Mouse (Mus musculus): ENCODE results near the gene Tenm2. TPM values are rescaled to one million over a fixed set of nuclear protein-coding genes. Genes with fewer than 3 reads are reported as not detected.

Tenm2 gene
- total and polyA plus RNA-seq, 3 experiments, result not detected

DNA sequence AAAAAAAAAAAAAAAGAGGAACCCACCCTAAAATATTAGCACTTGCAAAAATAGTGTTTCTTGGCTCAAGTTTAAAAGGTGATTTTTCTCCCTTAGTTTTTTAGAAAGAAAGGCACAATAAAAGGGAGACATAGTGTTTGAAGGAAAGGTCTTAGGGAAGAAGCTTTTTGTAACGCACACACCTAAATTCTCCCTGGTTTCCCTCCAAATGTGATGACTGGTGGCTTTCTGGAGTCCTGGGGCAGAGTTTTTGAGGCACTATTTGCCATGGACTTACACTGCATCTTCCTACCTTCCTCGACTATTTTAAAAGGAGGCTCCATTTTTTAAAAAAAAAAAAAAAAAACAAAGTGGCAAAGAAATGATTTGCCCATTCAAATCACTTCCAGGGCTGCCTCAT is 557.2 kb downstream of the Tenm2 start:
- Histone ChIP-seq H3K4me1 (ENCODE audit: control insufficient read depth in 1 of 2, insufficient read depth in 2 of 2, low read length in 2 of 2) (no peaks in the 10 kb centered on the region), H3K9me3 (replicated peaks; ENCODE audit: insufficient read depth, low read length) (no peaks in the 10 kb centered on the region), H3K9ac (ENCODE audit: control insufficient read depth, low read depth, low read length, poor library complexity, severe bottlenecking) (no peak overlapping the region), H3K27me3 (ENCODE audit: control insufficient read depth in 1 of 2, insufficient read depth in 2 of 2, low read length in 2 of 2) (no peaks in the 10 kb centered on the region), H3K4me3 (ENCODE audit: control insufficient read depth in 1 of 2, insufficient read depth in 1 of 2, low read depth in 2 of 2, low read length in 2 of 2) (no peak overlapping the region), H3K27ac (ENCODE audit: control insufficient read depth, low read depth, low read length) (no peak overlapping the region), H3K79me2 (ENCODE audit: control insufficient read depth, insufficient read depth, low read length, poor library complexity) (no peaks in the 10 kb centered on the region), H3K36me3 (ENCODE audit: control insufficient read depth in 1 of 2, insufficient read depth in 2 of 2, low read length in 2 of 2) (no peaks in the 10 kb centered on the region)
- no peak for DNase-seq (ENCODE audit: low read depth, low spot score)
- TF ChIP-seq POLR2AphosphoS5 (IDR thresholded peaks at IDR 0.05; ENCODE audit: borderline replicate concordance, low read depth, low read length) (no peak), UBTF (IDR thresholded peaks at IDR 0.05; ENCODE audit: borderline replicate concordance, insufficient read depth, low read depth, low read length) (no peak), USF2 (IDR thresholded peaks at IDR 0.05; ENCODE audit: borderline replicate concordance in 1 of 2, insufficient read depth in 1 of 2, low read depth in 1 of 2, low read length in 2 of 2) (no peak), KAT2A (conservative IDR thresholded peaks at IDR 0.05; ENCODE audit: low read depth, low read length) (no peak), POLR2A (IDR thresholded peaks at IDR 0.05; ENCODE audit: control insufficient read depth in 1 of 2, insufficient read depth in 1 of 2, low read depth in 1 of 2, low read length in 2 of 2, poor library complexity in 1 of 2) (no peak), MYC (IDR thresholded peaks at IDR 0.05; ENCODE audit: low read depth, low read length) (no peak), MAX (IDR thresholded peaks at IDR 0.05; ENCODE audit: low read length) (no peak)

DNA sequence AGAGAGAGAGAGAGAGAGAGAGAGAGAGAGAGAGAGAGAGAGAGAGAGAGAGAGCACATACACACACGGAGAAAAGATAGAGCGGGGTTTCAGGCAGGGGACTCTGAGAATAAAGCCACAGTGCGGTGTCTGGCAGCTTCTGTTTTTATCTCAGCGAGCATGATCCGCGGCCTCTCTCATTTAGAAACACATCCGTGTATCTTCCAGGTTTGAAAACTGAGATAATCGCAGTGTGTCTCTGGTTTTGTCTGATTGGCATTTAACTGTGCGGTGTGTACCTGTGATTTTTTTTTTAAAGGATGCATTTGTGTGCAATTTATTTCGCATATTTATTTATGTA is 557.7 kb downstream of the Tenm2 start:
- H3K9ac ChIP-seq (ENCODE audit: control insufficient read depth, low read depth, low read length, poor library complexity, severe bottlenecking), result no peak overlapping the region
- H3K4me3 ChIP-seq (ENCODE audit: control insufficient read depth in 1 of 2, insufficient read depth in 1 of 2, low read depth in 2 of 2, low read length in 2 of 2), result no peak overlapping the region
- no peaks in the 10 kb centered on the region for H3K4me1 ChIP-seq (ENCODE audit: control insufficient read depth in 1 of 2, insufficient read depth in 2 of 2, low read length in 2 of 2)
- no peak overlapping the region for H3K27ac ChIP-seq (ENCODE audit: control insufficient read depth, low read depth, low read length)
- H3K79me2 ChIP-seq (ENCODE audit: control insufficient read depth, insufficient read depth, low read length, poor library complexity), result no peaks in the 10 kb centered on the region
- TF ChIP-seq POLR2A (IDR thresholded peaks at IDR 0.05; ENCODE audit: control insufficient read depth in 1 of 2, insufficient read depth in 1 of 2, low read depth in 1 of 2, low read length in 2 of 2, poor library complexity in 1 of 2), result no peak
- H3K36me3 ChIP-seq (ENCODE audit: control insufficient read depth in 1 of 2, insufficient read depth in 2 of 2, low read length in 2 of 2), result no peaks in the 10 kb centered on the region
- no peaks in the 10 kb centered on the region for H3K9me3 ChIP-seq (replicated peaks; ENCODE audit: insufficient read depth, low read length)
- no peak for DNase-seq (ENCODE audit: low read depth, low spot score)
- H3K27me3 ChIP-seq (ENCODE audit: control insufficient read depth in 1 of 2, insufficient read depth in 2 of 2, low read length in 2 of 2), result no peaks in the 10 kb centered on the region

DNA sequence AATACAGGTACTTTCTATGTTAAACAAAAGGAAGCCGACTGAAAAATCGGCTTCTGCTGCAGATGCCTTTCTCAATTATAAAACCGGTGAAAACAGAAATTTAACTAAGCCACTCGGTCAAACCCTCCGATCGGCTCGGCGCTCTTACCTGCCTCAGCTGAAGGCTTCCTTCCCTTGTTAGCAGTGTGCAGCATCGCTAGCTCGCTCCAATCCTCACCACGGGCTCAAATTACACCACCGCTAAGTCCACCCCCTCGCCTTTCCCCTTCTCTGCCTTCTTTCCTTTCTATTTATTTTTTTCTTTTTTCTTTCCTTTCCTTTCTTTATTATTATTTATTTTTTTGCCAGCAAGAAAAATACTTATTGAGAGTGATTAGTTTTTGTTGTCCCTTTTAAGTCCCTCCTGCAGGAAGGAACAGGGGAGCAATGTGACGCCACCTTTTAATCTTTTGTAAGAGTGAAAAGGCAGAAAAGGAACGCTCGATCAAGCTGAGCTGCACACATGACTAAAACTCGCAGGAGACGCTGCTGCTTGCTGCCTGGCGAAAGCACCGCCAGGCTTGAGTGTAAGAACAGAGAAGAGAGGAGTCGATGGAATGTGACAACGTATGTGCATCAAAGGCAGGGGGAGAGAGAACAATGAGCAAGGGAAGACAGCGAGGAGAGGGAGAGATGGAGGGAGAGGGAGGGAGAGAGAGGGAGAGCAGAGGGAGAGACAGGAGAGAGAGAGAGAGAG is 558.3 kb downstream of the Tenm2 start:
- H3K4me1 ChIP-seq (ENCODE audit: control insufficient read depth in 1 of 2, insufficient read depth in 2 of 2, low read length in 2 of 2), result no peaks in the 10 kb centered on the region
- no peaks in the 10 kb centered on the region for H3K9me3 ChIP-seq (replicated peaks; ENCODE audit: insufficient read depth, low read length)
- H3K36me3 ChIP-seq (ENCODE audit: control insufficient read depth in 1 of 2, insufficient read depth in 2 of 2, low read length in 2 of 2), result no peaks in the 10 kb centered on the region
- no peak overlapping the region for H3K4me3 ChIP-seq (ENCODE audit: control insufficient read depth in 1 of 2, insufficient read depth in 1 of 2, low read depth in 2 of 2, low read length in 2 of 2)
- no peak for DNase-seq (ENCODE audit: low read depth, low spot score)
- H3K27ac ChIP-seq (ENCODE audit: control insufficient read depth, low read depth, low read length), result no peak overlapping the region
- H3K79me2 ChIP-seq (ENCODE audit: control insufficient read depth, insufficient read depth, low read length, poor library complexity), result no peaks in the 10 kb centered on the region
- no peak overlapping the region for H3K9ac ChIP-seq (ENCODE audit: control insufficient read depth, low read depth, low read length, poor library complexity, severe bottlenecking)
- H3K27me3 ChIP-seq (ENCODE audit: control insufficient read depth in 1 of 2, insufficient read depth in 2 of 2, low read length in 2 of 2), result no peaks in the 10 kb centered on the region
- TF ChIP-seq TAL1 (IDR thresholded peaks at IDR 0.05; ENCODE audit: low read length) (no peak), ELF1 (IDR thresholded peaks at IDR 0.05; ENCODE audit: low read depth, low read length) (no peak), GABPA (IDR thresholded peaks at IDR 0.05; ENCODE audit: low read depth, low read length) (no peak), NELFE (IDR thresholded peaks at IDR 0.05; ENCODE audit: low read depth, low read length) (no peak), UBTF (IDR thresholded peaks at IDR 0.05; ENCODE audit: borderline replicate concordance, insufficient read depth, low read depth, low read length) (no peak), MYC (IDR thresholded peaks at IDR 0.05; ENCODE audit: low read depth, low read length) (no peak), MAFK (IDR thresholded peaks at IDR 0.05; ENCODE audit: borderline replicate concordance, low read depth, low read length) (no peak), RAD21 (IDR thresholded peaks at IDR 0.05; ENCODE audit: low read depth, low read length) (no peak), TBP (IDR thresholded peaks at IDR 0.05; ENCODE audit: low read depth, low read length) (no peak)

Measured in MEL (cell line).